Mouse (Mus musculus): Measurements from ENCODE around the gene Rundc3b. TPM values are rescaled to one million over a fixed set of nuclear protein-coding genes. Genes with fewer than 3 reads are reported as not detected.

Gene Rundc3b
- polyA plus RNA-seq, 1 experiment from 2014 or later: 44.8 TPM

- H3K4me2 ChIP-seq: peak overlapping the region; percentile 68
- H3K9me3 ChIP-seq (replicated peaks): no peaks in the 10 kb centered on the region
- H3K4me3 ChIP-seq (replicated peaks): peak overlapping the region; percentile 91
- H3K27ac ChIP-seq (replicated peaks): peak overlapping the region; percentile 95
- no peaks in the 10 kb centered on the region for H3K36me3 ChIP-seq
- H3K9ac ChIP-seq (replicated peaks): peak overlapping the region; percentile 93
- WGBS: 0% methylated on average over 7 of the region's 49 CpGs
- H3K27me3 ChIP-seq (replicated peaks): no peaks in the 10 kb centered on the region
- peak; percentile 83 for ATAC-seq (ENCODE audit: low FRiP score)
- H3K4me1 ChIP-seq: peaks cover 9% of the 10 kb centered on the region
Observed at GRCm38 (mm10) chr5:8622071-8622595, 619 bp downstream of the Rundc3b start.

GRCm38 (mm10) chr5:8571118-8571517 is 51.6 kb downstream of the Rundc3b start:
- H3K4me2 ChIP-seq: no peak overlapping the region
- H3K27ac ChIP-seq (replicated peaks): 0 out of 2 replicates have a peak overlapping the region, but pooled peaks have one; percentile 33
- 20% methylated on average over 3 of the region's 3 CpGs for WGBS
- H3K36me3 ChIP-seq: no peaks in the 10 kb centered on the region
- ATAC-seq (ENCODE audit: low FRiP score): no peak
- H3K27me3 ChIP-seq (replicated peaks): no peaks in the 10 kb centered on the region
- no peaks in the 10 kb centered on the region for H3K4me1 ChIP-seq
- no peaks in the 10 kb centered on the region for H3K9me3 ChIP-seq (replicated peaks)
- no peak overlapping the region for H3K9ac ChIP-seq (replicated peaks)
- H3K4me3 ChIP-seq (replicated peaks): no peak overlapping the region

GRCm38 (mm10) chr5:8566867-8567266 is 55.9 kb downstream of the Rundc3b start:
- Histone ChIP-seq H3K4me2 (no peak overlapping the region), H3K9me3 (replicated peaks) (no peaks in the 10 kb centered on the region), H3K9ac (replicated peaks) (no peak overlapping the region), H3K4me1 (no peaks in the 10 kb centered on the region), H3K4me3 (replicated peaks) (no peak overlapping the region), H3K27ac (replicated peaks) (no peak overlapping the region), H3K27me3 (replicated peaks) (no peaks in the 10 kb centered on the region), H3K36me3 (no peaks in the 10 kb centered on the region)
- no peak for ATAC-seq (ENCODE audit: low FRiP score)
- WGBS: 66% methylated on average over 3 of the region's 3 CpGs

- H3K4me1 ChIP-seq: no peaks in the 10 kb centered on the region
- 68% methylated on average over 1 of the region's 5 CpGs for WGBS
- ATAC-seq (ENCODE audit: low FRiP score): no peak
Observed at GRCm38 (mm10) chr5:8544512-8544911, 78.2 kb downstream of the Rundc3b start.

GRCm38 (mm10) chr5:8542631-8543207 is 80.0 kb downstream of the Rundc3b start:
- Histone ChIP-seq H3K4me2 (no peak overlapping the region), H3K27me3 (replicated peaks) (no peaks in the 10 kb centered on the region), H3K9me3 (replicated peaks) (no peaks in the 10 kb centered on the region), H3K27ac (replicated peaks) (no peak overlapping the region), H3K36me3 (peaks cover 15% of the 10 kb centered on the region), H3K4me3 (replicated peaks) (no peak overlapping the region), H3K9ac (replicated peaks) (no peak overlapping the region), H3K4me1 (no peaks in the 10 kb centered on the region)
- 69% methylated on average over 3 of the region's 3 CpGs for WGBS
- no peak for ATAC-seq (ENCODE audit: low FRiP score)

More at GRCm38 (mm10) chr5:8544512-8544911, 78.2 kb downstream of the Rundc3b start:
- Histone ChIP-seq H3K4me3 (replicated peaks) (no peak overlapping the region), H3K27me3 (replicated peaks) (no peaks in the 10 kb centered on the region), H3K9ac (replicated peaks) (no peak overlapping the region), H3K36me3 (peaks cover 11% of the 10 kb centered on the region), H3K9me3 (replicated peaks) (no peaks in the 10 kb centered on the region), H3K27ac (replicated peaks) (no peak overlapping the region), H3K4me2 (no peak overlapping the region)

- Histone ChIP-seq H3K9me3 (replicated peaks) (no peaks in the 10 kb centered on the region), H3K27ac (replicated peaks) (no peak overlapping the region), H3K9ac (replicated peaks) (no peak overlapping the region), H3K4me2 (no peak overlapping the region), H3K4me3 (replicated peaks) (no peak overlapping the region), H3K4me1 (no peaks in the 10 kb centered on the region), H3K36me3 (peaks cover 15% of the 10 kb centered on the region), H3K27me3 (replicated peaks) (no peaks in the 10 kb centered on the region)
- ATAC-seq (ENCODE audit: low FRiP score): no peak
- 69% methylated on average over 7 of the region's 7 CpGs for WGBS
Observed at GRCm38 (mm10) chr5:8541120-8542117, 81.3 kb downstream of the Rundc3b start.

GRCm38 (mm10) chr5:8519006-8519405 is 103.7 kb downstream of the Rundc3b start:
- Histone ChIP-seq H3K9ac (replicated peaks) (no peak overlapping the region), H3K27ac (replicated peaks) (no peak overlapping the region), H3K9me3 (replicated peaks) (no peaks in the 10 kb centered on the region), H3K4me1 (no peaks in the 10 kb centered on the region), H3K4me2 (no peak overlapping the region), H3K27me3 (replicated peaks) (no peaks in the 10 kb centered on the region), H3K36me3 (peaks cover under 1% of the 10 kb centered on the region; the same call in 1 of the 2 replicates), H3K4me3 (replicated peaks) (no peak overlapping the region)
- no peak for ATAC-seq (ENCODE audit: low FRiP score)
- WGBS: 32% methylated on average over 3 of the region's 3 CpGs

- WGBS: 77% methylated on average over 4 of the region's 4 CpGs
- Histone ChIP-seq H3K36me3 (peaks cover 10% of the 10 kb centered on the region; the same call in 1 of the 2 replicates), H3K4me2 (no peak overlapping the region), H3K27ac (replicated peaks) (no peak overlapping the region), H3K4me1 (no peaks in the 10 kb centered on the region), H3K4me3 (replicated peaks) (no peak overlapping the region), H3K9me3 (replicated peaks) (no peaks in the 10 kb centered on the region), H3K9ac (replicated peaks) (no peak overlapping the region), H3K27me3 (replicated peaks) (no peaks in the 10 kb centered on the region)
- no peak for ATAC-seq (ENCODE audit: low FRiP score)
Observed at GRCm38 (mm10) chr5:8491778-8492177, 131.0 kb downstream of the Rundc3b start.

GRCm38 (mm10) chr5:8489471-8490110 is 133.2 kb downstream of the Rundc3b start:
- Histone ChIP-seq H3K4me1 (no peaks in the 10 kb centered on the region), H3K4me3 (replicated peaks) (no peak overlapping the region), H3K9me3 (replicated peaks) (no peaks in the 10 kb centered on the region), H3K4me2 (no peak overlapping the region), H3K27me3 (replicated peaks) (no peaks in the 10 kb centered on the region), H3K27ac (replicated peaks) (no peak overlapping the region), H3K9ac (replicated peaks) (no peak overlapping the region), H3K36me3 (peaks cover 9% of the 10 kb centered on the region; the same call in 1 of the 2 replicates)
- WGBS: 37% methylated on average over 6 of the region's 6 CpGs
- peak; percentile 79; the same call in 1 of the 2 replicates for ATAC-seq (ENCODE audit: low FRiP score)

- Histone ChIP-seq H3K4me2 (no peak overlapping the region), H3K27me3 (replicated peaks) (no peaks in the 10 kb centered on the region), H3K4me3 (replicated peaks) (no peak overlapping the region), H3K4me1 (no peaks in the 10 kb centered on the region), H3K36me3 (peaks cover 2% of the 10 kb centered on the region; the same call in 1 of the 2 replicates), H3K9ac (replicated peaks) (no peak overlapping the region), H3K27ac (replicated peaks) (no peak overlapping the region), H3K9me3 (replicated peaks) (no peaks in the 10 kb centered on the region)
- 36% methylated on average over 2 of the region's 2 CpGs for WGBS
- ATAC-seq (ENCODE audit: low FRiP score): no peak
Observed at GRCm38 (mm10) chr5:8488701-8489297, 134.0 kb downstream of the Rundc3b start.

Data from neural tube, embryonic 15.5 days (tissue).